9 mouse cellular contexts compared by ENCODE assay signal in genomic region chr16:89816506-89817172, GRCm38 (mm10).
A peak's percentile ranks its signal among the peaks of the same experiment; 100 is the strongest.
DNase-seq lines count a peak whose midpoint lies in the region; ATAC-seq and TF ChIP-seq lines count a peak whose summit lies in the region.
"Had no signal": no experiment of that assay in that cellular context is flagged by ENCODE, and none has a peak within 500 bp of the region (broad histone marks: within the 10 kb centered on the region; RNA-seq: fewer than 3 reads in every experiment).

No protein-coding gene starts in this region.

- H3K4me2 ChIP-seq in heart, embryonic 12.5 days: peak overlapping the region; percentile 96
- peak overlapping the region; percentile 73 for H3K4me2 ChIP-seq in lung, embryonic 14.5 days

- no peak overlapping the region for H3K4me3 ChIP-seq in heart, embryonic 12.5 days
- peak overlapping the region; percentile 1; the same call in 1 of the 2 replicates for H3K4me3 ChIP-seq in lung, embryonic 14.5 days (ENCODE audit: low read depth, low read length)
- H3K4me3 ChIP-seq: embryonic facial prominence, embryonic 15.5 days had no signal

- no peak for TF ChIP-seq CTCF in lung, embryonic 14.5 days (IDR thresholded peaks at IDR 0.05; ENCODE audit: low read depth)

- 0 out of 2 replicates have a peak overlapping the region, but pooled peaks have one; percentile 10 for H3K9ac ChIP-seq in heart, embryonic 12.5 days
- no peak overlapping the region for H3K9ac ChIP-seq in lung, embryonic 14.5 days
- H3K9ac ChIP-seq: embryonic facial prominence, embryonic 15.5 days had no signal

- ATAC-seq in heart, embryonic 12.5 days (ENCODE audit: insufficient number of reproducible peaks, low FRiP score): no peak
- ATAC-seq in lung, embryonic 14.5 days (ENCODE audit: insufficient read depth): peak; percentile 50; the same call in 1 of the 2 replicates

- DNase-seq in heart, adult 18-20 months: no peak
- DNase-seq in 416B (ENCODE audit: low read depth): peak; percentile 90
- peak; percentile 38 for DNase-seq in embryo, embryonic 9.5 days (ENCODE audit: extremely low spot score)
- peak; percentile 57 for DNase-seq in lung, embryonic 14.5 days
- DNase-seq in urinary bladder, postnatal 10 days (ENCODE audit: low spot score): no peak
- no peak for DNase-seq in ovary, postnatal 10 days (ENCODE audit: low spot score)
- DNase-seq in kidney, postnatal 36 days: no peak

- H3K27ac ChIP-seq in heart, embryonic 12.5 days (ENCODE audit: poor library complexity, severe bottlenecking): no peak overlapping the region
- H3K27ac ChIP-seq in lung, embryonic 14.5 days (ENCODE audit: low read depth): no peak overlapping the region
- H3K27ac ChIP-seq: embryonic facial prominence, embryonic 15.5 days had no signal

- peaks cover 14% of the 10 kb centered on the region for H3K36me3 ChIP-seq in heart, embryonic 12.5 days
- peaks cover 3% of the 10 kb centered on the region; the same call in 1 of the 2 replicates for H3K36me3 ChIP-seq in lung, embryonic 14.5 days (ENCODE audit: insufficient read depth)

- WGBS in heart, embryonic 12.5 days: 35% methylated on average over 13 of the region's 13 CpGs
- WGBS in lung, embryonic 14.5 days: 40% methylated on average over 13 of the region's 13 CpGs

- H3K27me3 ChIP-seq in heart, embryonic 12.5 days (replicated peaks): no peaks in the 10 kb centered on the region
- H3K27me3 ChIP-seq in lung, embryonic 14.5 days (ENCODE audit: insufficient read depth, low read length): peaks cover 8% of the 10 kb centered on the region; the same call in 1 of the 2 replicates
- H3K27me3 ChIP-seq: embryonic facial prominence, embryonic 15.5 days had no signal

- peaks cover 31% of the 10 kb centered on the region for H3K4me1 ChIP-seq in heart, embryonic 12.5 days (replicated peaks)
- no peaks in the 10 kb centered on the region for H3K4me1 ChIP-seq in lung, embryonic 14.5 days (ENCODE audit: insufficient read depth)

- H3K9me3 ChIP-seq in heart, embryonic 12.5 days (replicated peaks): no peaks in the 10 kb centered on the region
- no peaks in the 10 kb centered on the region for H3K9me3 ChIP-seq in lung, embryonic 14.5 days (ENCODE audit: low read depth, low read length)
- H3K9me3 ChIP-seq: embryonic facial prominence, embryonic 15.5 days had no signal

Comparison
In these comparisons a context has a peak if more than half of its experiments do, and no peak if none do; other contexts are left out.
1. DNase-seq: peak in 416B (single experiment), embryo, embryonic 9.5 days (single experiment) and lung, embryonic 14.5 days (single experiment); none in heart, adult 18-20 months (0 of 2), urinary bladder, postnatal 10 days (single experiment), ovary, postnatal 10 days (single experiment) and kidney, postnatal 36 days (0 of 2).